Mouse (Mus musculus): ENCODE results near the gene Kcnj10. TPM values are rescaled to one million over a fixed set of nuclear protein-coding genes. Genes with fewer than 3 reads are reported as not detected.
A peak's percentile ranks its signal among the peaks of the same experiment; 100 is the strongest.

The Kcnj10 gene
- total RNA-seq, 1 experiment from 2014 or later, result not detected

DNA sequence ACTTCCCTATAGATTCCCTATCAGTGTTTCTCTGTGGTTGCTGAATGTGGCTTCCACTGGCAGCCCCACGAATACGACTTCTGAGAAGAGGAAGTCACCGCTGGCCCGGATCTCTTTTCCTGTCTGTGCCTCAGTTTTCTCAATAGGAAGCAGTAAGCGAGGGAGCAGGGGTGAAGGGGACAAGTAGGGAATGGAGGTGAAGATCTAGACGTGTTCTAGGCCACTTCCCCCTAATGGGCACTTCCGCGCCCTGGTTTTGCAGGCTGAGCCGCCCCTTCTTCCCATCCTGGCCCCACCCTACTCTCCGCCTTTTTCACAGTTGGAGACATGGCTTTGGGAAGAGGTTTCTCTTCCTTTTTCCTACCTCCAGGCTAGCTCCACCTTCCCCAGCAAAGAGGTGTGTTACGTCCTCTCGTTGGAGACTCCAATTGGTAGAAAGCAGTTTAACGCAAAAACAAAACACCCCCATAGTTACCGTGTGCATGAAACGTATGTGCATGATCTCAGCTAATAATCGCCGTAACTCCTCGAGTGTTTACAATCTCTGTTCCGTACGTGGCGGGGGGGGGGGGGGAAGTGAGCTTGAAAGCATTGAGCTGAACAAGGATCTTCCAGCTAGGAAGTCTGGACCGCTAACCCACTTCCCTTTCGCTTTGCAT is 29.6 kb upstream of the Kcnj10 start:
- peak; percentile 6; the same call in 1 of the 2 replicates for ATAC-seq (replicated peaks; ENCODE audit: insufficient number of reproducible peaks, low FRiP score, low TSS enrichment, poor library complexity, severe bottlenecking)

DNA sequence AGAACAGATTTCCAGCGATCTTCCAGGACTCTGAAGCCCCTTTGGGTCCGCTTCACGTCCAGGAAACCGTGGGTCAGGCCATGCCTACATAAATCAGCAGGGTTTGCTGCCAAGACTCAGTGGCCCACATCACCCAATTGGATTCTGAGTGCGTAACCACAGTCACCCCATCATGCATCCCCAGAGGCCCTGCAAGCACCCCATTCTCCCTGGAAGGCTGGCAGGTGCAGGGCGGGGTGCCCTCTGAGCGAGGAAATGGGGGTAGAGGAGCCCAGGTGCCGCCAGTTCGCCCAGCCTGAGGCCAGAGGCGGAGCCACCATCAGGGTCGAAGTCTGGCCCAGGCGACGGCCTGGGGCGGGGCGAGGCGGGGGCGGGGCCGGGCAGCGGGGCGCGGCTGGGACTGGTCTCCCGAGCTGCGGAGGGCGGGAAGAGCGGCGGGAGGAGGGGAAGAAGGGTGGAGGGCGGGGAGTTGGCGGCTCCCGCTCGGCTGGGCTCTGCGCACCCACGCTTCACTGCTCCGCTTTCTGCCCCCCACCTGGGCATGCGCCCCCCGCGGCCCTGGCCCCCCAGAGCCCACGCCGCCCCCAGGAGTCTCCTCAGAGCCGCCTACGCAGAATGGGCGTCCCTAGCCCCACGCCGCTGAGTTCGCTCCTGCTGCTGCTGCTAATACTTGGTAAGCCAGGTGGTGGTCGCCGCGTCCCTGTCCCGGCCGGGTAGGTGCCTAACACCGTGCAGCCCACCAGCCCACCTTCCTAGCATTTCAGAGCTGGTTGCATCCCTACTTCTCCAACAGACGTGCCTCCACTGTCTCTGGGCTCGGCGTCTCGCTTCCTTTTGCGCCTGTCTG is 28.9 kb upstream of the Kcnj10 start:
- peak; percentile 13; the same call in 1 of the 2 replicates for ATAC-seq (replicated peaks; ENCODE audit: insufficient number of reproducible peaks, low FRiP score, low TSS enrichment, poor library complexity, severe bottlenecking)

DNA sequence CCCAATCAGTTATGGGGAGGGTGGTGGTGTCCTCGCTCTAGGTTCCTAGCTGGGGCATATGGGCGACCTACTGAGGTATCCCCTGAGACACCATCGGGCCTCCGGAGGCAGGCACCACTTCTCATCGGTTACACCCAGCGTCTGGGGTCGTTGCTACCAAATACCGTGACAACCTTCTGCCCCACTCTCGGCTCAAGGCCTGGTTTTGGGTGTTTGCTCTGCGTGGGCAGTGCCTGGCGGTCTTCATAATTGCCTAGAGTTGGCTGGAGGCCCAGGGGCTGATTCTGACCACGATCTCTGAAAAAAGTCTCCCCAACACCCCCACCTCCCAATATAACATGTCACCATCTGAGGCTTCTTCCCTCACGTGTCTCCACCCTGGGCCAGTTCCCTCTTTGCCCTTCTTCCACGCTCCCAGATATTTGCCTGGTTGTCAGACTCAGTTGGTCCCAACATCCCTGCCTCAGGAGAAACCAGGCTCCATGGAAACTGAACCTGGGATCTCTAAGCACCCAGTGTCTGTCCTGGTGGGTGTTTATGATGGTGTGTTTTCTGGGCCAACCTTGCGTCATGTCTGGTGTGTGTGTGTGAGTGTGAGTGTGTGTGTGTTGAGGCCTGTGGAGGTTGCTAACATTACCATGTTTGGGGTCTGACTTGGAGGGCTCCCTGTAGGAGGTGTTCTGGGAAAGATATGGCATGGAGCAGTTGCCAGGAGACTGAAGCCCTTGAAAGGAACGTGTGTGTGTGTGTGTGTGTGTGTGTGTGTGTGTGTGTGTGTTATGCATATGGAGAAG is 28.0 kb upstream of the Kcnj10 start:
- ATAC-seq (replicated peaks; ENCODE audit: insufficient number of reproducible peaks, low FRiP score, low TSS enrichment, poor library complexity, severe bottlenecking), result no peak

DNA sequence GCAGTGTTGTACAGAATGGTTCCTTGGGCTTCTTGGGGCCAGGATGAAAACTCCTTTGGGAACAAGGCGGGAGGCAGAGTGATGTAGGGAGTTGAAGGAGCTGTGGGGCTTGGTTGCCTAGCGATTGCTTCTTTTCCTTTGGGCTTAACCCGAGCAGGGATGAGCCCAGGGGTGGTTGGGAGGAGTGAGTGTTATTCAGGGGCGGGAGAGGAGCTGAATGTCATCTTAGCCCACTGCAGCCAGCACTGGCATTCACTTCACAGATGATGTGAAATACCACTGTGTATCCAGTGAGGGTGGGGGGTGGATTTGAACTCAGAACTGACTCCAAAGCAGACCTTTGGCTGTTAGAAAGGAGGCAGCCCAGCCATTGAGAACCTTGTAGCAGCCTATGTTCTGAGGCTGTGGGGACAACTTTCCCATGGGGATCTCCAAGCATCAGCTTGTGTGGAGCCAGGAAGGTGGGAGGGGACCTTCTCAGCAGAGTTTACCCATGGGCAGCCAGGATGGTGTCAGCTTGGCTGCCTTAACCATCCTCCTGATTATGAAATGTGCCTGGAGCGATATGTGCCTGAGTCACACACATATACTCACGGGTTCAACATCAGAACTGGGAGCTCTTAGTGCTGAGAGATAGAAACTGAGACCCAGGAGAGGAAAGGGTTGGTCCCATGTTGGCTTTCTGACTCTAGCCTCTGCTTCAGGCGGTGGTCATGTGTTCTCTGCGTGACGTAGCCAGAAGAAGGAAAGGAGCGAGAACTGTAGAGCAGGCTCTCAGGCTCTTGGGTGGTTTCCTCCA is 27.2 kb upstream of the Kcnj10 start:
- ATAC-seq (replicated peaks; ENCODE audit: insufficient number of reproducible peaks, low FRiP score, low TSS enrichment, poor library complexity, severe bottlenecking), result no peak

DNA sequence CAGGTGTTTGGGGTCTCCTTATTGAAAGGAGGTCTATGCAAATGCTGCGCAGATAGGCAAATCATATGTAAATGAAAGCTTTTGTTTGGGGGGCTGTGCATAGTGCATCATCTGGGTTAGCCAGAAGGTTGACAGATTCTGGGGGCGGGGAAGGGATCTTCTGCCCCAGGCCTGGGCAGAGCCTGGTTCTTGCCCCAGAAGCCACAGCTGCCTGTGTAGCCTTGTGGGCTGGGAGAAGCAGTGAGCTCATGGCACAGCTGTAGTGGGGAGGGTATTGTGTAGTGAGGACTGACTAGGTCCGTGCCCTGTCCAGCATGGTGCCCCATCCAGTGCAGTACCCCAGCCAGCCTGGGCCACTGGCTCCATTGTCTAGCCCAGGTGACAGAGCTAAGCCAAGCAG is 26.1 kb upstream of the Kcnj10 start:
- ATAC-seq (replicated peaks; ENCODE audit: insufficient number of reproducible peaks, low FRiP score, low TSS enrichment, poor library complexity, severe bottlenecking), result no peak

DNA sequence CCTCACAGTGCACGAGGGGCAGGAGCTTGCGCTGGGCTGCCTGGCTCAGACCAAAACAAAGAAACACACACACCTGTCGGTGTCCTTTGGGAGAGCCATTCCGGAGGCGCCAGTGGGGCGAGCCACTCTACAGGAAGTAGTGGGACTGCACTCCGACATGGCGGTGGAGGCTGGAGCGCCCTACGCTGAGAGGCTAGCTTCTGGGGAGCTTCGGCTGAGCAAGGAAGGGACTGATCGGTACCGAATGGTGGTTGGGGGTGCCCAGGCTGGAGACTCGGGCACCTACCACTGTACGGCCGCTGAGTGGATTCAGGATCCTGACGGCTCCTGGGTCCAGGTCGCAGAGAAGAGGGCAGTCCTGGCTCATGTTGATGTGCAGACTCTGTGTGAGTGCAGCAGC is 23.6 kb upstream of the Kcnj10 start:
- no peak for ATAC-seq (replicated peaks; ENCODE audit: insufficient number of reproducible peaks, low FRiP score, low TSS enrichment, poor library complexity, severe bottlenecking)

DNA sequence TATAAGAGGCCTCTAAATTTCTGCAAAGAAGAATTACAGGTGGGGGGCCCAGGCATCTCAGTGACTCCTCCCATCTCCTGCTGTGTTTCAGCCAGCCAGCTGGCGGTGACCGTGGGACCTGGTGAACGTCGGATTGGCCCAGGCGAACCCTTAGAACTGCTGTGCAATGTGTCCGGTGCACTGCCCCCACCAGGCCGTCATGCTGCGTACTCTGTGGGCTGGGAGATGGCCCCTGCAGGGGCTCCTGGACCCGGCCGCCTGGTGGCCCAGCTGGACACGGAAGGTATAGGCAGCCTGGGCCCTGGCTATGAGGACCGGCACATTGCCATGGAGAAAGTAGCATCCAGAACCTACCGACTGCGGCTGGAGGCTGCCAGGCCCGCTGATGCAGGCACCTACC is 23.1 kb upstream of the Kcnj10 start:
- no peak for ATAC-seq (replicated peaks; ENCODE audit: insufficient number of reproducible peaks, low FRiP score, low TSS enrichment, poor library complexity, severe bottlenecking)

DNA sequence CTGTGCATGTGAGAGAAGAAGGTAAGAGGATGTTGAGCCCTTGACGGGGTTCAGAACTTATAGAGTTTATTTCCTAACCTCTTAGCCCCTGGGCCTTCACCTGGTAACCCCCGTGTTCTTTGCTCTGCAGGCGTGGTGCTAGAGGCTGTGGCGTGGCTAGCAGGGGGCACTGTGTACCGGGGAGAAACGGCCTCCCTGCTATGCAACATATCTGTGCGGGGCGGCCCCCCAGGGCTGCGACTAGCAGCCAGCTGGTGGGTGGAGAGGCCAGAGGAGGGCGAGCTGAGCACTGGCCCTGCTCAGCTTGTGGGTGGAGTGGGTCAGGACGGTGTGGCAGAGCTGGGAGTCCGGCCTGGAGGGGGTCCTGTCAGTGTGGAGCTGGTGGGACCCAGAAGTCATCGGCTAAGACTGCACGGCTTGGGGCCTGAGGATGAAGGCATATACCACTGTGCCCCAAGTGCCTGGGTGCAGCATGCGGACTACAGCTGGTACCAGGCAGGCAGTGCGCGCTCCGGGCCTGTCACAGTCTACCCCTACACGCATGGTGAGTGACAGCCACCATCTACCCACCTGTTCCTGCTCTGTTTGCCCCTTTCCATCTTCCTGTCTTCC is 22.5 kb upstream of the Kcnj10 start:
- ATAC-seq (replicated peaks; ENCODE audit: insufficient number of reproducible peaks, low FRiP score, low TSS enrichment, poor library complexity, severe bottlenecking), result no peak

DNA sequence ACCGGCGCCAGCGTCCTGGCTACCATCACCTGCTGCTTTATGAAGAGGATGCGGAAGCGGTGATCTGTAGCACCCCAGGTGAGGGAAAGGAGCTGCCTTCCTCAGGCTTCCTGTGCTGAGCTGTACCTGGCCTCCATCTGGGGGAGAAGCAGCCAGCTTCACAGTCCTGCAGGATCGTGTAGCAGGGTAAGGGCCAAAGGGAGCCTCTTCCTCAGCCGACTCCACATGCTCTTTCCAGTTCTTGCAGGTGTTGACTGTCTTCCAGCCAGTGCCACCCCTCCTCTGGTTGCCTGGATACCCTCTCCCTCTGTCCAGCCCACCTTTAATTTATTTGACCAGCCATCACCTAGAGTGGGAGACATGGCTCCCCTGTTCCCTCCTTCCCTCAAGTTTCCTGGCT is 21.7 kb upstream of the Kcnj10 start:
- ATAC-seq (replicated peaks; ENCODE audit: insufficient number of reproducible peaks, low FRiP score, low TSS enrichment, poor library complexity, severe bottlenecking), result no peak

DNA sequence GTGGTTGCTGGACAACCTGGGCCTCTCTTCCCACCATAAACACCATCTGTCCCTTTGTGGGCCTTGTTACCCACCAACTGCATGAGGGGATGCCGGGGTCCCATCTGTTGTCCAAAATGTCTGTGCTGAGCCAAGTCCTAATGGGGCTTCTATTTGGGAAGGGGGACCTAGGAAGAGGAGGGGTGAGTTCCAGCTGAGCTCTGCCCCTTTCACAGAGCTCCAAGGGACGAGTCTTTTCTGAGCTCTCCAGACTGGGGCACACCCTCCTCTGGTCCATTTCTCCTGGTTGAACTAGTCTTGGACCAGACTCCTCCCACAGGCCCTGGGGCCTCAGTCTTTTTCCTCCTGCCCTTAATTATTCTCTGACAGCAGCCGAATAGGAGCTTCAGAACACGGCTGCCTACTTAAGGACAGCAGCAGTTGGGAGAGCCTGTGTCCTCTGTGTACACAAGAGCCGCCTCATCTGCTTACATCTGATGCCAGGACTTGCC is 21.0 kb upstream of the Kcnj10 start:
- ATAC-seq (replicated peaks; ENCODE audit: insufficient number of reproducible peaks, low FRiP score, low TSS enrichment, poor library complexity, severe bottlenecking), result no peak

DNA sequence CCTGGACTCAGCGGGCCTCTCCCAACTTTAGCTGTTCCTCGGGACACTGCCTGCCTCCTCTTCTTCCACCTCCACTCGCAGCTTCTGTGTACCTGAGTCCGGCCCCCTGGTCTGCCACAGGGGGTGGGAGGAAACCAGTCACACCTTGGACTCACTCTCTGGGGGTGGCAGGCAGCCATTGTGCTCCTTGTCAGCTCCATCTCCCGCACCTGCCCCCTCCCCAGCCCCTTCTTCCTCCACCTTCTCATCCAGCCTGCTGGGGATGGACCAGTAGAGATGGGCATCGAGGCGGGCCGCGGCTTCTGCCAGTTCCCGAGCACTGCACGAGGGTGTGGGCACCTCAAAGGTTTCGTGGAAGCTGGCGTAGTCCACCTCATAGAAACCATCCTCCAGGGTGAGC is 18.3 kb upstream of the Kcnj10 start:
- no peak for ATAC-seq (replicated peaks; ENCODE audit: insufficient number of reproducible peaks, low FRiP score, low TSS enrichment, poor library complexity, severe bottlenecking)

DNA sequence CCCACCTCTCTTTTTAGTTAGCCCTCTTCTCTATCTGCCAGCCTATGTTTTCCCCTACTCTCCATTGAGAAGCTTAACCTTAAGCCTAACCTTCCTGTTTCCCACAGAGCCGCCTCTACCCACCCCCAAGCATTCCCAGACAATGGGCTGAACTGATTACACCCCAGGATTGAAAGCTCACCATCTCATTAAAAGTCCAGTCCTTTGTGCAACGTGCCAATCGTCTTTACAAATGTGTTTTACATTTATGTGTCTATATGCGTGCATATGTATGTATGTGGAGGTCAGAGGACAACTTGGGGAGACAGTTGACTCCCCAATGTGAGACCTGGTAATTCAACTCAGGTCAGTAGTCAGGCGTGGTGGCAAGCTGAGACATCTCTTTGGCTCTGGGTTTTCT is 17.7 kb upstream of the Kcnj10 start:
- no peak for ATAC-seq (replicated peaks; ENCODE audit: insufficient number of reproducible peaks, low FRiP score, low TSS enrichment, poor library complexity, severe bottlenecking)

DNA sequence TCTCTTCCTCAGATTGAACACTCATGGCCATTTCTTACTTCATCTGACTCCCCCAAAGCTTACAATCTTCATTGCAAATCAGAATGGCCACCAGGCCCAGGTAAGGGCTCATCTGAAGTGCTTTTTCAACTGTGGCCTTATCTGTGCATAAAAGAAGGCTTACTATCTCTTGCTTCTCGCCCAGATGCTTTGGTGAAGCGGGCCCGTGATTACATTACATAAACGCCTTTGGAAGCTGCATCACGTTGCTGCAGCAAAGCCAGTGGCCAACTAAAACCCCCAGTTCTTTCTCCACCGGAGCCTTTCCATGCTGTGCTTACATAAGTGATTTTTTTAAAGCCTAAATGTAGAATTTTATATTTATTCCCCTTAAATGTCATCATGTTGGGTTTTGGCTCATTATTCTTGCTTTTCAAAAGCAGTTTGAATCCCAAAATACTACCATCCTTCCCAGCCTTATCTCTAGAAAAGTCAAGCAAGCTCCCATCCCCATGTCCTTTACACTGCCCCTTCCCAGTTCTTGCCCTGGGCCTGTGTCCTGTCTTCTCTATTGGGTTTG is 17.1 kb upstream of the Kcnj10 start:
- no peak for ATAC-seq (replicated peaks; ENCODE audit: insufficient number of reproducible peaks, low FRiP score, low TSS enrichment, poor library complexity, severe bottlenecking)

DNA sequence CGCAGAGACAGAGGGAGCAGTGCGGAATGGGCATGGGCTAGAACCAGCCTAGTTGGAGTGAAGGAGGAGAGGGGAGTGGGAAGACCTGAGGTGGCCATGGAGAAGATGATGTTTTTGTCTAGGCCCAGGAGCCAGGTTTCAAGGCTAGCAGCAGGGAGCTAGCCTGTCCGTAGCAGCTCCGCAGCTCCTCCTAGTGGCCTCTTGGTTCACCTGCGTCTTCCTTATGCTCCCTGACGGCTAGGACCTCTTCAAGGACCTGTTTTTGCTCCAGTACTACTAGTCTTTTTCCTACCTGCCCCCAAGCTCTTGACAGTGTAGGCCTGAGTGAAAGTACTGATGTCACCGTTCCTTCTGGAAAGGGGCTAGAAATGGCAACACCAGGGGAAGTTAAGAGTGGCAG is 16.3 kb upstream of the Kcnj10 start:
- ATAC-seq (replicated peaks; ENCODE audit: insufficient number of reproducible peaks, low FRiP score, low TSS enrichment, poor library complexity, severe bottlenecking), result peak; percentile 72

DNA sequence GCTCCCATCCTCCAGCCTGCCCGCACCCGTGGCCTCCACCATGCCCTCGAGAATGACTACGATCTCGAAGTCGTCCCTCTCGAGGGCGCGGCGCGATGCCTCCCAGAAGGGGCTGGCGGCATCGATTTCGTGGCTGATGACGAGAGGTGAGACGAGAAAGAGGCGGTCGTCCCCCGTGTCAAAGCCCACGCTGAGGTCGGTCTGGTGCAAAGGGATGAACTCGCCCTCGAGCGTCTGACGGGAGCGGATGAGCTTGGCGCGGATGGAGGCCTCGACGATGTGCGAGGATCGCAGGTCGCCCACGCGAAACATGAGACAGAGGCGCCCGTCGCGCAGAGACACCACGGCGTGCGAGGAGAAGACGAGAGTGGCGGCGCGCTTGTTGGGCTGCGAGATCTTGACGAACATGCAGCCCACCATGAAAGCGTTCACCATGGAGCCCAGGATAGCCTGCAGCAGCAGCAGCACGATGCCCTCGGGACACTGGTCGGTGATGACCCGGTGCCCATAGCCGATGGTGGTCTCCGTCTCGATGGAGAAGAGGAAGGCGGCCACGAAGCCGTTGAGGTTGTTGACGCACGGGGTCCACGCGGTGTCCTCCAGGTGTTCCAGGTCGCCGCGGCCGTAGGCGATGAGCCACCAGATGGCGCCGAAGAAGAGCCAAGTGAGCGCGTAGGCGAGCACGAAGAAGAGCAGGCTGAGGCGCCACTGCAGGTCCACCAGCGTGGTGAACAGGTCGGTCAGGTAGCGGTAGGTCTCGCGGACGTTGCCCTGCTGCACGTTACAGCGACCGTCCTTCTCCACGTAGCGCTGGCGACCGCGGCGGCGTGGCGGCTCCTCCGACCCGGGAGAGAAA is 15.1 kb upstream of the Kcnj10 start:
- peak; percentile 53; the same call in 1 of the 2 replicates for ATAC-seq (replicated peaks; ENCODE audit: insufficient number of reproducible peaks, low FRiP score, low TSS enrichment, poor library complexity, severe bottlenecking)

DNA sequence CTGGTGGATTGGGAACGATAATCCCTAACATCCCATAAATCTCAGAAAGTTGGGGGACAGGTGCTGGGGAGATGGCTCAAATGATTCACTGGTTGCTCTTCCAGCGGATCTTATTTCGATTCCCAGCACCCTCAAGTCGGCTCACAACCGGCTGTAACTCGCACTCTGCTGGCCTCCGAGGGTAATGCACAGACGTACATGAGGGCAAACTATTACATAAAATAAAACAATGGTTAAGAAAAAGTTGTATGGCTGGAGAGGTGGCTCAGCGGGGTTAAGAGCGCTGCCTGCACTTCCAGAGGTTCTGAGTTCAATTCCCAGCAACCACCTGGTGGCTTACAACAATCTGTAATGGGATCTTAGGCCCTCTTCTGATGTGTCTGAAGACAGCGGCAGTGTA is 14.3 kb upstream of the Kcnj10 start:
- no peak for ATAC-seq (replicated peaks; ENCODE audit: insufficient number of reproducible peaks, low FRiP score, low TSS enrichment, poor library complexity, severe bottlenecking)
